Mouse (Mus musculus): ENCODE data around the gene Gm13285.
"Not testable (repeated sequence)": the region's sequence is repeated elsewhere in the genome, so short reads cannot be mapped to it uniquely, and the experiment has no call there.

Gm13285 gene

DNA sequence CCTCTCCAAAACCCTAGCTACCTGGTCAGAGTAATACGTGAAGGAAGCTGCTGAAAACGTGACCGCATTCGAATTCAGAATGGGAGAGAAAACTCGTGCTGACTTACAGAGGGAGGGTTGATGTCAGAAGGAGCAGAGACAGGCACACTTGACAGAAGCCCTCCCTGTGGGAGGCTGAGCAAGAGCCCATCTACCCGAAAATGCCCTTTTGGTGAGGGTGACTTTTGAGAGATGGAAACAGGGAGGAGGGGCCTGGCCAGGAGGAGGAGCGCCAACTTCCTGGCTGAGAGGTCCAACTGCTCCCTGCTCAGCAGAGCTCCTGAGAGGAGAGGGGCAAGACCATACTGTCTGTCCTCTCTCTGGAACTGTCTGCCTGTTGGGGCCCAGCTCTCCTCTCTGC lies at the start of gene Gm13285:
TSS of gene Gm13285 (plus strand) at position 301 of the 400 bp plus-strand sequence.
- DNase-seq (ENCODE audit: low spot score) = not testable (repeated sequence)

DNA sequence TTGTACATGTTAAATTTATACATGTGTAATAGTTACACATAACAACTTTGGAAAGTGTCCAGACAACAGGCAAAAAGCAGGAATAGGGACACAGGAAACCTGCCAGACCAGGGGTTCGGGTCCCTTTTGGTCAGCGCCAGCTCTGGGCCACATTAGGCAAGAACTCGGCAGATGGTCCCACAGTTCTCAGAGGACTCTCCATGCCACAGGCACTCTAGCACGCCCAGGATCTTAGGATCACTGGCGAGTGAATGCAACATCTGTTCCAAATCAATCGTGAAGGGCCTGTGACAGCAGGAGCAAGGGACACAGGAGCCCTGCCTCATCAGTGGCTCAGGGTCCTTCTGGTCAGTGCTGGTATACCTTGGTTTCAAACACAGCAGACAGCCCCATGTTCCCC lies 49.5 kb upstream of the Gm13285 start:
- DNase-seq (ENCODE audit: low spot score) = no peak

DNA sequence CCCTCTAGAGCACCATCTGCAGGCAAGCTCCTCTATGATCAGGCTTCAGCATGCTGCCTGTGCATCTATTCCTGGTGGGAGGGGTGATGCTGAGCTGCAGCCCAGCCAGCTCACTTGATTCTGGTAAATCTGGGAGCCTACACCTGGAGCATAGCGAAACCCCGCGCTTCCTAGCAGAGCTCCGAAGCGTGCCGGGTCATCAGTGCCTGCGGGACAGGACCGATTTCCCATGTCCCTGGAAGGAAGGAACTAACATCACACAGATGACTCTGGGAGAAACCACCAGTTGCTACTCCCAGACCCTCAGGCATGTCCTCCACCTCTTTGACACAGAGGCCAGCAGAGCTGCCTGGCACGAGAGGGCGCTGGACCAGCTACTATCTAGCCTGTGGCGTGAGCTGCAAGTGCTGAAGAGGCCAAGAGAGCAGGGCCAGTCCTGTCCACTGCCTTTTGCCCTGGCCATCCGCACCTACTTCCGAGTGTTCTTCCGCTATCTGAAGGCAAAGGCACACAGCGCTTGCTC lies 44.6 kb upstream of the Gm13285 start, which contains the start of gene Gm13271:
TSS of gene Gm13271 (plus strand) at position 51 of the 523 bp plus-strand sequence.
- DNase-seq (ENCODE audit: low spot score) = peak; percentile 76

DNA sequence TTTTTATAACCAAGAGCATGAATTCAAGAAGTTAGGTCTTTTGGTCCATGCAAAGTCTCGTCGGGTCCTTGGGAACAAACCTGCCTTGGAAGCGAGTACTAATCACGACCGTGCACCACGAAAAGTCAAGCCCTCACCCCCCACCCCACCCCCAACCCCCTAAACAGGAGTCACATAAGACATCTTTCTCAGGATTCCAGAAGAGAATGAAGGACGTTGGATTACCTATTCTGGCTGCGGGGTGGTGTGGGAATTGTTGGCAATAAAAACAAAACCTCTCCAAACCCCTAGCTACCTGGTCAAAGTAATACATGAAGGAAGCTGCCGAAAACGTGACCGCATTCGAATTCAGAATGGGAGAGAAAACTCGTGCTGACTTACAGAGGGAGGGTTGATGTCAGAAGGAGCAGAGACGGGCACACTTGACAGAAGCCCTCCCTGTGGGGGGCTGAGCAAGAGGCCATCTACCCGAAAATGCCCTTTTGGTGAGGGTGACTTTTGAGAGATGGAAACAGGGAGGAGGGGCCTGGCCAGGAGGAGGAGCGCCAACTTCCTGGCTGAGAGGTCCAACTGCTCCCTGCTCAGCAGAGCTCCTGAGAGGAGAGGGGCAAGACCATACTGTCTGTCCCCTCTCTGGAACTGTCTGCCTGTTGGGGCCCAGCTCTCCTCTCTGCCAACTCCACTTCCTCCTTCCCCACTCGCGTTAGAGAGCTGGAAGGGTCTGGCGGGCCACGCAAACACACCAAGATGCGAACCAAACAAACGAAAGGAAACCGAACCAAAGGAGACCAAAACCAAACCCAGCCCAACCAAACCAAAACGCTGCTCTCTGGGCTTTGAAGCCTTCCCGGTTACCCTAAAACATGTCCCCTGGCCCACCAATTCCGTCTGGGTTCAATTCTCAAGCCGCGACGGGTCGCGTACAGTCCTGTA lies 42.6 kb upstream of the Gm13285 start:
- DNase-seq (ENCODE audit: low spot score) = not testable (repeated sequence)

DNA sequence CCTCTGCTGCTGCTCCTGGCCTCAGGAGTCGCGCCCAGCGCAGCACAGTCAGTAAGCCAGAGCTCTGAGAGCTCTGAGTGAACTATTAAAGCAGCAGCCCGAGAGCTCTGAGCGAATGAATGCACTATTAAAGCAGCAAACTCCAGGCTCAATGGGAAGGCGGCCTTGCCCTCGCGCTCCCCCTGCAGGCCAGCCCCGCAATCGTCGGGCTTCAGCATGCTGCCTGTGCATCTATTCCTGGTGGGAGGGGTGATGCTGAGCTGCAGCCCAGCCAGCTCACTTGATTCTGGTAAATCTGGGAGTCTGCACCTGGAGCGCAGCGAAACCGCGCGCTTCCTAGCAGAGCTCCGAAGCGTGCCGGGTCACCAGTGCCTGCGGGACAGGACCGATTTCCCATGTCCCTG lies 41.8 kb upstream of the Gm13285 start:
- DNase-seq (ENCODE audit: low spot score) = peak; percentile 95

DNA sequence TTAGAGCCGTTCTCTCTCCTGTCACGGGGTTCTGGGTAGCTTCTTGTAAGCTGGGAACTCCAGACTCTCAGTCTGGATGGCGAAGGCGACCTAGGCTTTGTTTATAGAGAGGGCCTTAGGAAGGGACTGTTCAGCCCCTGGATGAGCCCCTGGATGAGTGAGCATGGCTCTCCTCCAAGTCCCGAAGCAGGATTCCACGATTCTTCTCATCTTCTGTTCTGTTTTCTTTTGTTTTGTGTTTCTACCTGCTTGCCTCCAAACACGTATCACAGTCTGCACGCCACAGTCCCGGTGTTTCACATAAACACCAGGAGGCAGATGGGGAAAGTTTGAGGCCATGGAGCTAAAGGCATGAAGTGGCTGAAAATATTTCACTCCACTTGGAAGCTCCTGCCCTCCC lies 40.7 kb upstream of the Gm13285 start:
- peak; percentile 41 for DNase-seq (ENCODE audit: low spot score)

DNA sequence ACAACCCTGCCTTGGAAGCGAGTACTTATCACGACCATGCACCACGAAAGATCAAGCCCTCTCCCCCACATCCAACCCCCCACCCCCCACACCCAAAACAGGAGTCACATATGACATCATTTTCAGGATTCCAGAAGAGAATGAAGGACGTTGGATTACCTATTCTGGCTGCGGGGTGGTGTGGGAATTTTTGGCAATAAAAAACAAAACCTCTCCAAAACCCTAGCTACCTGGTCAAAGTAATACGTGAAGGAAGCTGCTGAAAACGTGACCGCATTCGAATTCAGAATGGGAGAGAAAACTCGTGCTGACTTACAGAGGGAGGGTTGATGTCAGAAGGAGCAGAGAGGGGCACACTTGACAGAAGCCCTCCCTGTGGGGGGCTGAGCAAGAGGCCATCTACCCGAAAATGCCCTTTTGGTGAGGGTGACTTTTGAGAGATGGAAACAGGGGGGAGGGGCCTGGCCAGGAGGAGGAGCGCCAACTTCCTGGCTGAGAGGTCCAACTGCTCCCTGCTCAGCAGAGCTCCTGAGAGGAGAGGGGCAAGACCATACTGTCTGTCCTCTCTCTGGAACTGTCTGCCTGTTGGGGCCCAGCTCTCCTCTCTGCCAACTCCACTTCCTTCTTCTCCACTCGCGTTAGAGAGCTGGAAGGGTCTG lies 39.7 kb upstream of the Gm13285 start, which contains the start of gene Gm13283:
TSS of gene Gm13283 (plus strand) at position 510 of the 659 bp plus-strand sequence.
- peak; percentile 49 for DNase-seq (ENCODE audit: low spot score)

DNA sequence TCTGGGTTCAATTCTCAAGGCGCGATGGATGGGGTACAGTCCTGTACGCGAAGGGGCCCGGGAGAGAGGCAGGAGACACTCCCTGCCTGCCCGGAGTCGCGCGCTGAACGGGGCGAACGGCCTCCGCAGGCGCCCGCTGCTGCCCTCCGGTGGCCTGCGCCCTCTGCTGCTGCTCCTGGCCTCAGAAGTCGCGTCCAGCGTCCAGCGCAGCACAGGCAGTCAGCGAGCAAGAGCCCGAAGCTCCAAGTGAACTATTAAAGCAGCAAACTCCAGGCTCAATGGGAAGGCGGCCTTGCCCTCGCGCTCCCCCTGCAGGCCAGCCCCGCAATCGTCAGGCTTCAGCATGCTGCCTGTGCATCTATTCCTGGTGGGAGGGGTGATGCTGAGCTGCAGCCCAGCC lies 39.0 kb upstream of the Gm13285 start:
- peak; percentile 56 for DNase-seq (ENCODE audit: low spot score)

DNA sequence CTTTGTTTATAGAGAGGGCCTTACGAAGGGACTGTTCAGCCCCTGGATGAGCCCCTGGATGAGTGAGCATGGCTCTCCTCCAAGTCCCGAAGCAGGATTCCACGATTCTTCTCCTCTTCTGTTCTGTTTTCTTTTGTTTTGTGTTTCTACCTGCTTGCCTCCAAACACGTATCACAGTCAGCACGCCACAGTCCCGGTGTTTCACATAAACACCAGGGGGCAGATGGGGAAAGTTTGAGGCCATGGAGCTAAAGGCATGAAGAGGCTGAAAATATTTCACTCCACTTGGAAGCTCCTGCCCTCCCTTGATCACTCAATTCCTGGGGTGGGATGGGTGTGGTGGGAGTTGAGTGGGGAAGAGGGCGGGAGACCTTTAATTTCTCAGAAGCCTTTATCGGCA lies 37.7 kb upstream of the Gm13285 start:
- peak; percentile 83 for DNase-seq (ENCODE audit: low spot score)

DNA sequence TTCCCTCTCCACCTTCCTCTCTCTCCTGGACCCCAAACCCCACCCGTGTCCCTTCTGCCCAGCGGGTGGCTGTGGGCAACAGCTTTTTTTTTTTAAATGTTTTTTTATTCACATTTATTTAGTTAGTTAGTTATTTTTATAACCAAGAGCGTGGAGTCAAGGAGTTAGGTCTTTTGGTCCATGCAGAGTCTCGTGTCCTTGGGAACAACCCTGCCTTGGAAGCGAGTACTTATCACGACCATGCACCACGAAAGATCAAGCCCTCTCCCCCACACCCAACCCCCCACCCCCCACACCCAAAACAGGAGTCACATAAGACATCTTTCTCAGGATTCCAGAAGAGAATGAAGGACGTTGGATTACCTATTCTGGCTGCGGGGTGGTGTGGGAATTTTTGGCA lies 37.1 kb upstream of the Gm13285 start:
- DNase-seq (ENCODE audit: low spot score) = not testable (repeated sequence)

DNA sequence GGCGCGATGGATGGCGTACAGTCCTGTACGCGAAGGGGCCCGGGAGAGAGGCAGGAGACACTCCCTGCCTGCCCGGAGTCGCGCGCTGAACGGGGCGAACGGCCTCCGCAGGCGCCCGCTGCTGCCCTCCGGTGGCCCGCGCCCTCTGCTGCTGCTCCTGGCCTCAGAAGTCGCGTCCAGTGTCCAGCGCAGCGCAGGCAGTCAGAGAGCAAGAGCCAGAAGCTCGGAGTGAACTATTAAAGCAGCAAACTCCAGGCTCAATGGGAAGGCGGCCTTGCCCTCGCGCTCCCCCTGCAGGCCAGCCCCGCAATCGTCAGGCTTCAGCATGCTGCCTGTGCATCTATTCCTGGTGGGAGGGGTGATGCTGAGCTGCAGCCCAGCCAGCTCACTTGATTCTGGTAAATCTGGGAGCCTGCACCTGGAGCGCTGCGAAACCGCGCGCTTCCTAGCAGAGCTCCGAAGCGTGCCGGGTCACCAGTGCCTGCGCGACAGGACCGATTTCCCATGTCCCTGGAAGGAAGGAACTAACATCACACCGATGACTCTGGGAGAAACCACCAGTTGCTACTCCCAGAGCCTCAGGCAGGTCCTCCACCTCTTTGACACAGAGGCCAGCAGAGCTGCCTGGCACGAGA lies 36.0 kb upstream of the Gm13285 start:
- DNase-seq (ENCODE audit: low spot score) = not testable (repeated sequence)

DNA sequence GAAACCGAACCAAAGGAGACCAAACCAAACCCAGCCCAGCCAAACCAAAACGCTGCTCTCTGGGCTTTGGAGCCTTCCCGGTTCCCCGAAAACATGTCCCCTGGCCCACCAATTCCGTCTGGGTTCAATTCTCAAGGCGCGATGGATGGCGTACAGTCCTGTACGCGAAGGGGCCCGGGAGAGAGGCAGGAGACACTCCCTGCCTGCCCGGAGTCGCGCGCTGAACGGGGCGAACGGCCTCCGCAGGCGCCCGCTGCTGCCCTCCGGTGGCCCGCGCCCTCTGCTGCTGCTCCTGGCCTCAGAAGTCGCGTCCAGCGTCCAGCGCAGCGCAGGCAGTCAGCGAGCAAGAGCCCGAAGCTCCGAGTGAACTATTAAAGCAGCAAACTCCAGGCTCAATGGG lies 25.9 kb upstream of the Gm13285 start, which contains the start of gene Gm13290:
TSS of gene Gm13290 (plus strand) at position 301 of the 400 bp plus-strand sequence.
- DNase-seq (ENCODE audit: low spot score) = not testable (repeated sequence)

DNA sequence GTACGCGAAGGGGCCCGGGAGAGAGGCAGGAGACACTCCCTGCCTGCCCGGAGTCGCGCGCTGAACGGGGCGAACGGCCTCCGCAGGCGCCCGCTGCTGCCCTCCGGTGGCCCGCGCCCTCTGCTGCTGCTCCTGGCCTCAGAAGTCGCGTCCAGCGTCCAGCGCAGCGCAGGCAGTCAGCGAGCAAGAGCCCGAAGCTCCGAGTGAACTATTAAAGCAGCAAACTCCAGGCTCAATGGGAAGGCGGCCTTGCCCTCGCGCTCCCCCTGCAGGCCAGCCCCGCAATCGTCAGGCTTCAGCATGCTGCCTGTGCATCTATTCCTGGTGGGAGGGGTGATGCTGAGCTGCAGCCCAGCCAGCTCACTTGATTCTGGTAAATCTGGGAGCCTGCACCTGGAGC lies 22.8 kb upstream of the Gm13285 start, which contains the start of gene Gm13289:
TSS of gene Gm13289 (plus strand) at position 301 of the 400 bp plus-strand sequence.
- not testable (repeated sequence) for DNase-seq (ENCODE audit: low spot score)

DNA sequence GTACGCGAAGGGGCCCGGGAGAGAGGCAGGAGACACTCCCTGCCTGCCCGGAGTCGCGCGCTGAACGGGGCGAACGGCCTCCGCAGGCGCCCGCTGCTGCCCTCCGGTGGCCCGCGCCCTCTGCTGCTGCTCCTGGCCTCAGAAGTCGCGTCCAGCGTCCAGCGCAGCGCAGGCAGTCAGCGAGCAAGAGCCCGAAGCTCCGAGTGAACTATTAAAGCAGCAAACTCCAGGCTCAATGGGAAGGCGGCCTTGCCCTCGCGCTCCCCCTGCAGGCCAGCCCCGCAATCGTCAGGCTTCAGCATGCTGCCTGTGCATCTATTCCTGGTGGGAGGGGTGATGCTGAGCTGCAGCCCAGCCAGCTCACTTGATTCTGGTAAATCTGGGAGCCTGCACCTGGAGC lies 19.9 kb upstream of the Gm13285 start, which contains the start of gene Gm13272:
TSS of gene Gm13272 (plus strand) at position 301 of the 400 bp plus-strand sequence.
- DNase-seq (ENCODE audit: low spot score) = not testable (repeated sequence)

DNA sequence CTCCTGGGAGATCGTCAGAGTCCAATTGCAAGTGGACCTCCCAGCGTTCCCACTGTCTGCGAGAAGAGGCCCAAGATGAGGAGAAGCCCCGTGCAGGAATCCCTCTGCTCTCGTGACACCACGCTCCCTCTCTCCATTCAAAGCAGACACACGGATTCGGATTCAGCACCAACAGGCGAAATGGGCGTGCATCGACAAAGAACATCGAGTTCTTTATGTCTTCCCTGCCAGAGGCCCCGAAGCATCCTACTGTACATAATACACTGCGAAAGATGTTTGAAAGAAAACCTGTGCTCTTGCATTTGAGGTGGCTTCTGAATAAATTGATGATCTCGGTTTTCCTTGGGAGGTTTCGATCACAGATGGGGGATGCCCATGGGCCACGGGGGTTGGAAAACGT lies 19.1 kb upstream of the Gm13285 start:
- DNase-seq (ENCODE audit: low spot score) = not testable (repeated sequence)

DNA sequence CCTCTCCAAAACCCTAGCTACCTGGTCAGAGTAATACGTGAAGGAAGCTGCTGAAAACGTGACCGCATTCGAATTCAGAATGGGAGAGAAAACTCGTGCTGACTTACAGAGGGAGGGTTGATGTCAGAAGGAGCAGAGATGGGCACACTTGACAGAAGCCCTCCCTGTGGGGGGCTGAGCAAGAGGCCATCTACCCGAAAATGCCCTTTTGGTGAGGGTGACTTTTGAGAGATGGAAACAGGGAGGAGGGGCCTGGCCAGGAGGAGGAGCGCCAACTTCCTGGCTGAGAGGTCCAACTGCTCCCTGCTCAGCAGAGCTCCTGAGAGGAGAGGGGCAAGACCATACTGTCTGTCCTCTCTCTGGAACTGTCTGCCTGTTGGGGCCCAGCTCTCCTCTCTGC lies 17.6 kb upstream of the Gm13285 start, which contains the start of gene Ifnz:
TSS of gene Ifnz (plus strand) at position 301 of the 400 bp plus-strand sequence.
- not testable (repeated sequence) for DNase-seq (ENCODE audit: low spot score)

DNA sequence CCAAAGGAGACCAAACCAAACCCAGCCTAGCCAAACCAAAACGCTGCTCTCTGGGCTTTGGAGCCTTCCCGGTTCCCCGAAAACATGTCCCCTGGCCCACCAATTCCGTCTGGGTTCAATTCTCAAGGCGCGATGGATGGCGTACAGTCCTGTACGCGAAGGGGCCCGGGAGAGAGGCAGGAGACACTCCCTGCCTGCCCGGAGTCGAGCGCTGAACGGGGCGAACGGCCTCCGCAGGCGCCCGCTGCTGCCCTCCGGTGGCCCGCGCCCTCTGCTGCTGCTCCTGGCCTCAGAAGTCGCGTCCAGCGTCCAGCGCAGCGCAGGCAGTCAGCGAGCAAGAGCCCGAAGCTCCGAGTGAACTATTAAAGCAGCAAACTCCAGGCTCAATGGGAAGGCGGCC lies 17.1 kb upstream of the Gm13285 start:
- not testable (repeated sequence) for DNase-seq (ENCODE audit: low spot score)

DNA sequence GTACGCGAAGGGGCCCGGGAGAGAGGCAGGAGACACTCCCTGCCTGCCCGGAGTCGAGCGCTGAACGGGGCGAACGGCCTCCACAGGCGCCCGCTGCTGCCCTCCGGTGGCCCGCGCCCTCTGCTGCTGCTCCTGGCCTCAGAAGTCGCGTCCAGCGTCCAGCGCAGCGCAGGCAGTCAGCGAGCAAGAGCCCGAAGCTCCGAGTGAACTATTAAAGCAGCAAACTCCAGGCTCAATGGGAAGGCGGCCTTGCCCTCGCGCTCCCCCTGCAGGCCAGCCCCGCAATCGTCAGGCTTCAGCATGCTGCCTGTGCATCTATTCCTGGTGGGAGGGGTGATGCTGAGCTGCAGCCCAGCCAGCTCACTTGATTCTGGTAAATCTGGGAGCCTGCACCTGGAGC lies 14.1 kb upstream of the Gm13285 start, which contains the start of gene Gm13276:
TSS of gene Gm13276 (plus strand) at position 301 of the 400 bp plus-strand sequence.
- not testable (repeated sequence) for DNase-seq (ENCODE audit: low spot score)

DNA sequence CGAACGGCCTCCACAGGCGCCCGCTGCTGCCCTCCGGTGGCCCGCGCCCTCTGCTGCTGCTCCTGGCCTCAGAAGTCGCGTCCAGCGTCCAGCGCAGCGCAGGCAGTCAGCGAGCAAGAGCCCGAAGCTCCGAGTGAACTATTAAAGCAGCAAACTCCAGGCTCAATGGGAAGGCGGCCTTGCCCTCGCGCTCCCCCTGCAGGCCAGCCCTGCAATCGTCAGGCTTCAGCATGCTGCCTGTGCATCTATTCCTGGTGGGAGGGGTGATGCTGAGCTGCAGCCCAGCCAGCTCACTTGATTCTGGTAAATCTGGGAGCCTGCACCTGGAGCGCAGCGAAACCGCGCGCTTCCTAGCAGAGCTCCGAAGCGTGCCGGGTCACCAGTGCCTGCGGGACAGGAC lies 11.1 kb upstream of the Gm13285 start, which contains the start of gene Gm13277:
TSS of gene Gm13277 (plus strand) at position 231 of the 400 bp plus-strand sequence.
- DNase-seq (ENCODE audit: low spot score) = peak; percentile 67

DNA sequence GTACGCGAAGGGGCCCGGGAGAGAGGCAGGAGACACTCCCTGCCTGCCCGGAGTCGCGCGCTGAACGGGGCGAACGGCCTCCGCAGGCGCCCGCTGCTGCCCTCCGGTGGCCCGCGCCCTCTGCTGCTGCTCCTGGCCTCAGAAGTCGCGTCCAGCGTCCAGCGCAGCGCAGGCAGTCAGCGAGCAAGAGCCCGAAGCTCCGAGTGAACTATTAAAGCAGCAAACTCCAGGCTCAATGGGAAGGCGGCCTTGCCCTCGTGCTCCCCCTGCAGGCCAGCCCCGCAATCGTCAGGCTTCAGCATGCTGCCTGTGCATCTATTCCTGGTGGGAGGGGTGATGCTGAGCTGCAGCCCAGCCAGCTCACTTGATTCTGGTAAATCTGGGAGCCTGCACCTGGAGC lies 8.2 kb upstream of the Gm13285 start, which contains the start of gene Gm13278:
TSS of gene Gm13278 (plus strand) at position 301 of the 400 bp plus-strand sequence.
- not testable (repeated sequence) for DNase-seq (ENCODE audit: low spot score)

Measured in layer of hippocampus, adult 11-12 months (tissue).